Mouse (Mus musculus) kidney, embryonic 16.5 days (tissue): ENCODE results near the gene Lipe. TPM values are rescaled to one million over a fixed set of nuclear protein-coding genes. Genes with fewer than 3 reads are reported as not detected.

Source experiments
- ATAC-seq: fragments of 200-750 bp; cut with Nextera tagmentation; 2 replicates; pipeline ENCODE4 v1.8.0; 2017; ENCODE audit warnings: moderate TSS enrichment; ENCODE audit not compliant: low FRiP score, low TSS enrichment
- H3K27ac ChIP-seq: fragments of 300-500 bp; sonication (generic); 2 replicates; pipeline ENCODE4 v1.5.1; 2014; ENCODE audit warnings: low read length
- H3K27me3 ChIP-seq: fragments of 300-500 bp; sonication (generic); 2 replicates; pipeline ENCODE4 v1.6.1; 2014; ENCODE audit warnings: low read length, control low read depth, mixed read lengths; ENCODE audit not compliant: insufficient read depth
- H3K36me3 ChIP-seq: fragments of 300-500 bp; sonication (generic); 2 replicates; pipeline ENCODE4 v1.6.1; 2014; ENCODE audit warnings: low read length, control low read depth, mixed read lengths; ENCODE audit not compliant: insufficient read depth
- H3K4me1 ChIP-seq: fragments of 300-500 bp; sonication (generic); 2 replicates; pipeline ENCODE4 v1.6.1; 2014; ENCODE audit warnings: low read length, control low read depth, mixed read lengths; ENCODE audit not compliant: insufficient read depth
- H3K4me2 ChIP-seq: fragments of 300-500 bp; sonication (generic); replicated peaks from 2 replicates; pipeline ENCODE4 v1.6.1; 2014; ENCODE audit warnings: low read depth, low read length
- H3K4me3 ChIP-seq: fragments of 300-500 bp; sonication (generic); 2 replicates; pipeline ENCODE4 v1.5.1; 2014; ENCODE audit warnings: mild to moderate bottlenecking, low read length
- H3K9ac ChIP-seq: fragments of 300-500 bp; sonication (generic); replicated peaks from 2 replicates; pipeline ENCODE4 v1.6.1; 2014; ENCODE audit warnings: low read length
- H3K9me3 ChIP-seq: fragments of 300-500 bp; sonication (generic); 2 replicates; pipeline ENCODE4 v1.6.1; 2016; ENCODE audit warnings: low read length, control low read depth
- WGBS: fragments of 180-500 bp; shearing (Covaris S2); extraction: QIAGEN DNeasy Blood & Tissue Kit; methylation state at CpG from one replicate; pipeline ENCODE4 v1.1.7; 2014; 5-methylcytosine and 5-hydroxymethylcytosine counted together
- polyA plus RNA-seq: library from polyadenylated mRNA; unstranded; fragments of >200 nt; fragmentation: Nextera tagmentation; extraction: Ambion mirVana; gene quantifications from 2 replicates; pipeline ENCODE4 v1.2.1, GENCODE M21; 2015

The Lipe gene
- polyA plus RNA-seq, 1 experiment from 2014 or later, result 11.9 TPM

DNA sequence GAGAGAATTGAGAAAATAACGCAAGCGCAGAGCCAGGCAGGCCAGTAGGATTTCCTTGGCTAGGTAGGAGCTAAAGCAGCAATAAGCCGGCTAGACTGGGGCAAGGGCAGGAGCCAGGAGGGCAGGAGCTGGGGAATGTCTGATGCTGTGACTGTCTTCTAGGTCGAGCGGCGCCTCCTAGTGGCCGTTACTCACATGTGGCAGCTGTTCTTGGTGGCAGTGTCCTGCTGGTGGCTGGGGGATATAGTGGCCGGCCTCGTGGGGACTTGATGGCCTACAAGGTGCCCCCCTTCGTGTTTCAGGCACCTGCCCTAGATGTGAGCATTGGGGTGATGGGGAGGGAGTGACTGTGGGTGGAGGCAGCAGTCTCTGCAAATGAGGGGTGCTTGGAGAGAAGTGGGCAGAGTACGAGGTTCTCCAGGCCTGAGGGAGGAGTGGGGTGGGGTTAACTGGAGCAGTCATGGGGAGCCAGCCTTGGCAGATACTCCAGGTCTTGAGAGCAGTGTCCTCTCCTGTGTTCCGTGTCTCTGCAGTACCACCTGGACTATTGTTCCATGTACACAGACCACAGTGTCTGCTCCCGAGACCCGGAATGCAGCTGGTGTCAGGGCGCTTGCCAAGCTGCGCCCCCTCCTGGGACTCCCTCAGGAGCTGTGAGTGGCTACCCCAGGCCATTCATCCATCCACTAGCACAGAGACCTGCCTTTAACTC, 64.8 kb downstream of the Lipe start:
- peaks cover 44% of the 10 kb centered on the region for H3K36me3 ChIP-seq
- WGBS, result 41% methylated on average over 16 of the region's 16 CpGs
- H3K4me3 ChIP-seq, result no peak overlapping the region
- peak; percentile 77; the same call in 1 of the 2 replicates for ATAC-seq
- no peak overlapping the region for H3K27ac ChIP-seq
- no peak overlapping the region for H3K4me2 ChIP-seq
- H3K4me1 ChIP-seq, result peaks cover 10% of the 10 kb centered on the region; the same call in 1 of the 2 replicates
- H3K9me3 ChIP-seq, result no peaks in the 10 kb centered on the region
- no peak overlapping the region for H3K9ac ChIP-seq
- H3K27me3 ChIP-seq, result no peaks in the 10 kb centered on the region

Other genes with a start within 250 kb of the Lipe start
- 0.40 and 0.99 TPM in 2 replicates for gene Pou2f2, start 219.0 kb downstream of the Lipe start, polyA plus RNA-seq
- 12.0 and 13.2 TPM in 2 replicates for gene Dedd2, start 178.1 kb downstream of the Lipe start, polyA plus RNA-seq
- gene Zfp526, start 177.3 kb downstream of the Lipe start, polyA plus RNA-seq, result 2.7 and 3.0 TPM in 2 replicates
- 9.0 and 9.9 TPM in 2 replicates for gene Gsk3a, start 160.9 kb downstream of the Lipe start, polyA plus RNA-seq
- gene Erf, start 147.9 kb downstream of the Lipe start, polyA plus RNA-seq, result 12.5 and 15.2 TPM in 2 replicates
- gene Cic, start 131.0 kb downstream of the Lipe start, polyA plus RNA-seq, result 28.9 and 30.8 TPM in 2 replicates
- 197 and 199 TPM in 2 replicates for gene Pafah1b3, start 100.7 kb downstream of the Lipe start, polyA plus RNA-seq
- 0.84 and 0.98 TPM in 2 replicates for gene Prr19, start 97.3 kb downstream of the Lipe start, polyA plus RNA-seq
- 0.10 and 0.67 TPM in 2 replicates for gene Tmem145, start 92.6 kb downstream of the Lipe start, polyA plus RNA-seq
- 16.9 and 18.2 TPM in 2 replicates for gene Megf8, start 81.5 kb downstream of the Lipe start, polyA plus RNA-seq
- gene Cnfn, start 29.0 kb downstream of the Lipe start, polyA plus RNA-seq, result 1.4 TPM in 1 of 2 replicates, not detected in the other
- gene Cxcl17, start 14.2 kb upstream of the Lipe start, polyA plus RNA-seq, result 0.65 and 1.0 TPM in 2 replicates
- 4.4 and 4.6 TPM in 2 replicates for gene Ceacam1, start 78.9 kb upstream of the Lipe start, polyA plus RNA-seq
- 0.31 TPM in 1 of 2 replicates, not detected in the other for gene Ceacam2, start 141.1 kb upstream of the Lipe start, polyA plus RNA-seq
- 4.5 and 5.5 TPM in 2 replicates for gene Erich4, start 217.2 kb upstream of the Lipe start, polyA plus RNA-seq
- gene Dmac2, start 220.7 kb upstream of the Lipe start, polyA plus RNA-seq, result 61.8 and 64.7 TPM in 2 replicates
- 14.2 and 15.0 TPM in 2 replicates for gene B3gnt8, start 227.9 kb upstream of the Lipe start, polyA plus RNA-seq